Mouse (Mus musculus) small intestine, adult 2 months (tissue): ENCODE results near the gene Efcab9.

ENCODE experiments used
- CTCF ChIP-seq: fragments of 200-500 bp; IDR thresholded peaks from 2 replicates; pipeline ENCODE4 v1.5.1; 2012; ENCODE audit warnings: low read depth, mild to moderate bottlenecking, control low read depth, inconsistent platforms, low read length, moderate library complexity, mixed read lengths; ENCODE audit not compliant: insufficient replicate concordance, insufficient read length; ENCODE audit errors: extremely low read depth
- POLR2A ChIP-seq: fragments of 200-500 bp; IDR thresholded peaks from 2 replicates; pipeline ENCODE4 v1.6.1; 2012; ENCODE audit warnings: low read depth, mild to moderate bottlenecking, control low read depth, inconsistent platforms, low read length, moderate library complexity

- TF ChIP-seq CTCF = no peak
- TF ChIP-seq POLR2A = no peak
Observed at GRCm38 (mm10) chr11:32527006-32527405, 4.9 kb downstream of the Efcab9 start.
